Mouse (Mus musculus) kidney, postnatal 10 days (tissue): ENCODE results near the gene Supt6.

Experiments
- DNase-seq: peaks from one replicate; pipeline ENCODE4 v3.0.0; 2021; ENCODE audit warnings: mixed read lengths

Gene Supt6

DNA sequence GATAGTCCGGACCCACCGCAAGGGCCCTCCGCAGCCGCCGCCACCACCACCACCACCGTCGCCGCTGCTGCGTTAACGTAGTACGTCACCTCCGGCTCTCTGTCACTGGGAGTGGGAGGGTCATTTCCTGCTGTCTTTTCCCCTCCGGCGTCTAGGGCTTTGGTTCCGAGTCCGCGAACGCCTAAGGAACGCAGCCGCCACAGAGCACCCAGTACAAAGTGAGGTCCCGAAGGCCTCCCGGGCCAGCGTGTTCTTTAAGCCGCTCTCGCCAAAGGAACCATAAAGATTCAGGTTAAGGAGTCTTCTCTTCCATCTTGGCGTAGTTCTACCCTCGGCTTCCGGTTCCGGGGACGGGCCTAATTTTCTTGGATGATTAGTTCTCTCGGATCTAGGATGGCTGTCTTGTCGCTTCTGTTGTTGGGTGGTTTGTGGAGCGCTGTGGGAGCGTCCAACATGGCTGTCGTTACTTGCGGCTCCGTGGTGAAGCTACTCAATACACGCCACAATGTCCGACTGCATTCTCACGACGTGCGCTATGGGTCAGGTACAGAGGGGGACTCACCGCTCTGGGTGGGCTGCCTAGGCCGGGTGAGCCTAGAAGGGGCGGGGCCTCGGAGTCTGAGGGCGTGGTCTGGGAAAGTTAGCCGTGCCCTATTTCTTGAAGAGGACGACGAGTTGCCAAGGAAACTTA, at the start of gene Supt6, which contains the start of gene Sdf2:
Supt6 (minus strand) TSS at position 361 of the 691 bp plus-strand sequence.
Sdf2 (plus strand) TSS at position 120 of the 691 bp plus-strand sequence.
- peak; percentile 94 for DNase-seq

DNA sequence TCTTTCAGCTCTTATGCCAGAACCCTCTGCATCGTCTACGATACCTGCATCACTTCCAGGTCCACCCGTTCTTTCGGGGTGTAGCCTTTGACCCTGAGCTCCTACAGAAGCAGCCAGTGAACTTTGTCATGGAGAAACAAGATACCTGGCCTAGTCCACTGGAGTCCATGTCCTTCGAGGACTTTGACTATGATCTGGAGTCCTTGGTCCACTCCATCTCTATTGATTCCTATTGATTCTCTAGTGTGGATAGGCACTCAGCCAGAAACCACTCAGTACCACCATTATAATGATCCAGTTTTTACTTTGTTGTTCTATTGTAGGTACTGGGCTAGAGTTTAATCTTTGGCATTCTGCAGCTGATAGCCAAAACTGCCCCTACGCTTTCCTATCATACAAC, 48.8 kb upstream of the Supt6 start:
- no peak for DNase-seq

DNA sequence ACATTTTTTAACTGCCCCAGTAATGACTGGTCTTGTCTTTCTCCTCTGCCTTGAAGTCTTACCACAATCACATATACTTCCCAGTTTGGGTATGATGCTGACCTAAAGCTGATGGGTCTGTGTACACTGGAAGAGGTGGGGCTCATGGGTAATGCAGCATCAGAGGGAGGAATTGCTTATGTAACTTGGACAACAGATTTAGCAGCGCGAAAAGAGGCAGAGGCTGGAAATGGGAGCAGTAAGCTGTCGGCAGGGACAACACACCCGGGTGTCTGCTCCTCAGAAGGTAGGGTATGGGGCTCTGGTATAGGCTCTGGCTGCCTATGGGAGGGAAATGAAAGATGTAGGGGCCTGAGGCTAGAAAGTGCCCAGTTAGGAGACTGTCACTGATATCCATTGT, 44.9 kb upstream of the Supt6 start, which contains the start of gene BC030499:
BC030499 (plus strand) TSS at position 188 of the 400 bp plus-strand sequence.
- no peak for DNase-seq

DNA sequence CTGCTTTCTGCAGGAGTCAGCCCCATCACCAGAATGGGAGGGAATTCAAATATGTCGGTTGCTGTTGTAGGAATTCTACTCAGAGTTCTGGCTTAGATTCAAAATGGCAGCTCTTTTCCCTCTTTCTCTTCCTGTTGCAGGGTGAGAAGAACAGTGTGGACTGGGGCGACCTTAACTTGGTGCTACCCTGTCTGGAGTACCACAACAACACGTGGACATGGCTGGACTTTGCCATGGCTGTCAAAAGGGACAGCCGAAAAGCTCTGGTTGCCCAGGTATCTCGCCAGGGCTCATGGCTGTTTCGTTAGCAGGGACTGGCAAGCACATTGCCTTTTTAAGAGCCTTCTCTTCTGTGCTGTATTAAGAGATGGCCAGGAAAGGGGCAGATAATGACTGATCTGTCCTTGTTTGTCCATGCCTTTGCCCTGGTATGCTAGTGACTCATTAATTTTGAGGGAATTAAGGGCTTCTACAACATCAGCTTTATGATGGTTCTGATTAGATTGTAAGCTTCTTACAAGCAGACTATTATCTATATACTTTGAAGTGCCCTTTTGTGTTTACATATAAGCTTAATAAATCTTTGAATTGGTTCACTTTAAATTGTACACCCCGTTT, 43.5 kb upstream of the Supt6 start:
- no peak for DNase-seq

DNA sequence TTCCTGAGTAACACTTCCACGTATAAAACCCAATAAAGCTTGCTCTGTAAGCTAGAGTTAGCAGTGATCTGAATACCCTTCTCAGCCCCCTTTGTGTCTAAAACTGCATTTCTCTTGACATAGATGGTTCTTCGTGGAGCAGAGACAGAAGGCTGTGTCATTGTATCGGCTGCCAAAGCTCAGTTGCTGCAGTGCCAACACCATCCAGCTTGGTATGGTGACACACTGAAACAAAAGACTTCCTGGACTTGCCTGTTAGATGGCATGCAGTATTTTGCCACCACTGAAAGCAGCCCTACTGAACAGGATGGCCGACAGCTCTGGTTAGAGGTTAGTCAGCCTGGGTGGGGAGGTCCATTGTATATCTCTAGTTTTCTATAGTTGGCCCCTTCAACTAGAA, 33.8 kb upstream of the Supt6 start:
- no peak for DNase-seq

DNA sequence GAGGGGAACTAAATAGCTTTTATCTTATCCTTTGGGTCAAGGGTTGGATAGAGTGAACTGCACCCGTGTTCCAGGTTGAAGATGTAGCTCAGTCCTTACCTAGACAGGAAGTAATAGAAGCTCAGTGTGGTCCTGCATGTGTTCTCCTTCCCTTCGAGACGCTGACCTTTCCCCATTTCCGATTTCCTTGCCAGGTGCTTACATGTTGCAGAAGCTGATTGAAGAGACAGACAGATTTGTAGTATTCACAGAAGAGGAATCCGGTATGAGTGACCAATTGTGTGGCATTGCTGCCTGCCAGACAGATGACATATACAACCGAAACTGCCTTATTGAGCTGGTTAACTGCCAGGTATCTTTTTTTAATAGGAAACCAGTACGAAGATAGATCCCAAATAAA, 33.1 kb upstream of the Supt6 start:
- DNase-seq, result no peak

DNA sequence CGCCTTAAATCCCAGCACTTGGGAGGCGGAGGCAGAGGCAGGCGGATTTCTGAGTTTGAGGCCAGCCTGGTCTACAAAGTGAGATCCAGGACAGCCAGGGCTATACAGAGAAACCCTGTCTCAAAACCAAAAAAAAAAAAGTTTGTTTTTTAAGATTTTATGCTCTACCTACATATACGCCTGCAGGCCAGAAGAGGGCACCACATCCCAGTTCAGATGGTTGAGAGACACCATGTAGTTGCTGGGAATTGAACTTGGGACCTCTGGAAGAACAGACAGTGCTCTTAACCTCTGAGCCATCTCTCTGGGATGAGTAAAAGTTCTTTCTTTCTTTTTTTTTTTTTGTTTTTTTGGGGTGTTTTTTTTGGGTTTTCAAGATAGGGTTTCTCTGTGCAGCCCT, 30.4 kb upstream of the Supt6 start:
- DNase-seq, result peak; percentile 18

DNA sequence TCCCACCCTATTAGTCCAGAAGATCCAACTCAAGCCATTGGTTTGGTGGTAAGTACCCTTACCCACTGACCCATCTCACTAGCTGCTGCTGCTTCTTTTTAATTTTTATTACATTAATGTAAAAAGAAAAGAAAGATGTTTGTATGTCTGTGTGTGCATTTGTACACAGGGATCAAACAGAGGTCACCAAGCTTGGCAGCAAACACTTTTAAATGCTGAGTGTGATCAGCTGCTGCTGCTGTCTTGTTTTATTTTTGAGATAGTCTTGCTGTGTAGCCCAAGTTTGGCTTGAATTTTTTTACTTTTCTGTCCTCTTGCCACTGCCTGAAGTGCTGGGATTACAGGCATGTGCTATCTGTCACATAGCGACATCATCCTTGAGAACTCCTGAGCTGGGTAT, 29.8 kb upstream of the Supt6 start:
- DNase-seq, result peak; percentile 60

DNA sequence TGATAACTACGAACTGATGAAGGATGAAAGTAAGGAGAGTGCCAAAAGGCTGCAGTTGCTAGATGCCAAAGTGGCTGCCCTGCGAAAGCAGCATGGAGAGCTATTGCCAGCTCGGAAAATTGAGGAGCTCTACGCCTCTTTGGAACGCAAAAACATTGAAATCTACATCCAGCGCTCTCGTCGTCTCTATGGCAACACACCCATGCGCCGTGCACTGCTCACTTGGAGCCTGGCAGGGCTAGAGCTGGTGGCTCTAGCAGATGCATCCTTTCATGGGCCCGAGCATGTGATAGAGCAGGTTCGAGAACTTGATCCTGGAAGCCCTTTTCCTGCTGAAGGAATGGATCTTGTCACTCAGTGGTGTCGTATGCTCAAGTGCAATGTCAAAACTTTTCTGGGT, 26.2 kb upstream of the Supt6 start:
- no peak for DNase-seq

DNA sequence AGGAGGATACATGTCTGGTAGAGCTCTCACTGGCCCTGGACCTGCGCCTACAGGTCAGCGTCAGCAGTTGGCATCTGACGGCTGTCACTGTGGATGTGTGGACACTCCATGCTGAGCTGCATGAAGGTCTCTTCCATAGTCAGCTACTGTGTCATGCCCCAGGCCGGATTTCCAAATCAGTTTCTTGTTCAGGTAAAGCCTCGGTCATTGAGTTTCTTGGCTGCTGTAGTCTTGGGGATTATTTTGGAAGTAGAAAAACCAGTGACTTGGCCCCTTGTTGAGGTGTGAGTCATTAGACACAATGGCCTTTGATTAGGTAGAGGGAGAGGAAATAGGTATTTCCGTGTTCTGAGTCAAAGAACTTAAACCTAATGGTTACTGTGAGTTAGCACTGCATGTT, 19.8 kb upstream of the Supt6 start:
- no peak for DNase-seq

DNA sequence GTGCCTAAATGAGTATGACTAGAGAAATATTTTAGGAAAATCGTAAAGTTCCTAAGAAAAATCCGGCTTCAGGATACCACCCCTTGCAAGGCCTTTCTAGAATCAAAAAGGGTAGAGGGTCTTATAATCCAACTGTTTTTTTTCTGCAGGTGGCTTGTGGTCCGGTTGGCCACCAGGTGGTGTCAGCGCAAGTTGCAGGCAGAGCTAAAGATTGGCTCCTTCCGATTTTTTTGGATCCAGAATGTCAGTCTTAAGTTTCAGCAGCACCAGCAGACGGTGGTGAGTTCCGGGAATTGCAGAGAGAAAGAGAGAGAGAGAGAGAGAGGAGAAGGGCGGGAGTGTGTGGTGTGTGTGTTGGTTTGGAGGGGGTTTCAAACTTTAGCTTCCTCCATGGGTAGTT, 16.8 kb upstream of the Supt6 start:
- peak; percentile 73 for DNase-seq

DNA sequence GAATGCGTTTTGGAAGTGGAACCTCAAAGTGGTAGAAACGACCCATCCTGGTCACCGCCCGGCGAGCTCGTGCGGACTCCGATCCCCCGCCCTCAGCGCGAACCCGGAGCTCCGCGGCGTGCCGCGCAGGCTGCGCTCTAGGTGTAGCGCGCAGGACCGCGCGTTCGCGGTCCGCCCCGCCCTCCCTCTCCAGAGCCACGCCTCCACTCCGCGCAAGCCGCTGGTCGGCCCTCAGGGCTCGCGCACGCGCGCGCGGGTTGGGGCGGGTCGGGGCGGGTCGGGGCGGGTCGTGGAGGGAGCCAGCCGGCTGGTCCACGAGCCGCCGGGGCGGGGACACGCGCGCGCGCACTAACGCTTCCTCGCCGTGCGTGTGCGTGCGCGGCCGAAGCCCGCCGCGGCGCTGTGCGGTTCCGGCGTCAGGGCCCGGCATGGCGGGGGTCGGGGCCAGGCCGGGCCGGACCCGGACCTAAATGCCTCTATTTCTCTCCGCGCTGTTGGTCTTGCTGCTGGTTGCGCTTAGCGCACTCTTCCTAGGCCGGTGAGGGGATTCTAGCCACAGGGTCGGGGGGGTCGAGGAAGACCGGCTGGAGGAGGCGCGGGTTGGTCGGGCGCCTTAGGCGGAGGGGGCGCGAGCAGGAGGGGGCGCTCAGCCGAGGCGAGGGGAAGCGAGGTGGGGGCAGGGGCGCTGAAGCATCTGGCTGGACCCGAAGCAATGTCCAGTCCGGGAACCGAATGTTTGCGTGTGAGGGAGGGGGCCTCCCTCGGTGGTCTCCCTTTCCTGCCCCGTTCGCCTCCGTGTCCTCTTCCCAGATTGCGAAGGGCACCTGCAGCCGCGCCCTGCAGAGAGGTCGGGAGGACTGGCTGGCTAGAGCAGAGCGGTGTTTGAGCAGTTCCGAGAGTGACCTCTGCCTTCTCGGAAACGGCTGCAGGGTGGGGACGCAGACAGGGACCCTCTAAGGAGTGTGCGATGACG, 15.9 kb upstream of the Supt6 start, which contains the start of gene 2610507B11Rik:
2610507B11Rik (plus strand) TSS at position 373 of the 973 bp plus-strand sequence.
- peak; percentile 97 for DNase-seq

DNA sequence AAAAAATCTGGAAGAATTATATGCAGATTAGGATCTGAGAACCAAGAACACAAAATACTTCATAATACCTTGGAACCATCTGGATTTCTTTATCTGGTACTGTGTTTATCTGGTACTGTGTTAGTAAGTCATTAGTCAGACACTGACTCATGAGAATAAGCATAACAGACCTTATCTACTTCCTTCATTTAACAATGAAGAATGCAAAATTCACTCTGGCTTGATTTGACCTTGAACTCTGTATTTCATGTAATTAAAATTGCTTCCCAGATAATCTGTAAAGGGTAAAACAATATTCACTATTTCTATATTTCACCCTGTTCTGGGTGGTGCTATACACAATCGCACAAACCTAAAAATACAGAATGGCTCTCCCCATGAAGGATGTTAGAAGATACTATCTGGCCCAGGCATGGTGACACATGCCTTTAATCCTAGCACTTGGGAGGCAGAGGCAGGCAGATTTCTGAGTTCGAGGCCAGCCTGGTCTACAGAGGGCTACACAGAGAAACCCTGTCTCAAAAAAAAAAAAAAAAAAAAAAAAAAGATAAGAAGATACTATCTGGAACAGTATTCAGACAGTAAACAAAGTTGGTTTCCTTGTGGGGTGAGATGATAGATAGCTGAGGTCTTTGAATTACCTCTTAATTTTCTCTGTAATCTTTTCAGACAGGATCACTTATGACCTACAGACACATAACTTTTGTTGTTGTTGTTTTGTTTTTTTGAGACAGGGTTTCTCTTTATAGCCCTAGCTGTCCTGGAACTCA, 14.9 kb upstream of the Supt6 start:
- no peak for DNase-seq

DNA sequence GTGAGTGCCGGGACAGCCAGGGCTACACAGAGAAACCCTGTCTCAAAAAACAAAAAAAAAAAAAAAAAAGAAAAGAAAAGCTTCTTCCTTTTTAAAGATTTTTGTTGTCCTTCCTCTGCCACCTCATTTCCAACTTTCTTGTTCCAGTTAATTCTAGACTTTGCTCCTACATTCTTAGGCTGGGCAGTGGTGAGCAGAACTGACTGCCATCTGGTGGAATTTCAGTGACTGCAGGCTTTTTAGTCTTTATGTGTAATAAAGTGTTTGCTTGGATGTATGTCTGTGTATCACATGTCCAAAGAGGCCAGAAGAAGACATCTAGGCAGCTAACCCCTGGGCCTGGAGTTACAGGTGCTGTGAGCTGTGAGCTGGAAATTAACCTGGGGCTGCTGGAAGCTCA, 10.8 kb upstream of the Supt6 start:
- peak; percentile 16 for DNase-seq

DNA sequence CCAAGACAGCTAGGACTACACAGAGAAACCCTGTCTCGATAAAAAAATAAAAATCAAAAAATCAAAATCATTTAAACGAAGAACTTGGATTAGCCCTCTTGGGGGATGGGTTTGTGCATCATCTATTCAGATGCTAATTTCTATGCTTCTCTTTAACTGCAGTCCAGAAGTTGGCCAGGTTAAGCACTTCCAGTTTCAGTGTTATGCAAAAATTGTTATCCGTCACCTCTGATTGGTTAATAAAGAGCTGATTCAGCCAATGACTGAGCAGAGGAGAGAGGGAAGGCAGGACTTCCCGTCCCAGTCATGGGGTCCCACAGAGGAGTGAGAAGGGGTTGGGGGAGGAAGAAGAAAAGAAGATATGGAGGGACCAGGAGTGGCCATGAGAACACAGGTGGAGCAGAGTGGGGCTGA, 1.9 kb upstream of the Supt6 start:
- no peak for DNase-seq

DNA sequence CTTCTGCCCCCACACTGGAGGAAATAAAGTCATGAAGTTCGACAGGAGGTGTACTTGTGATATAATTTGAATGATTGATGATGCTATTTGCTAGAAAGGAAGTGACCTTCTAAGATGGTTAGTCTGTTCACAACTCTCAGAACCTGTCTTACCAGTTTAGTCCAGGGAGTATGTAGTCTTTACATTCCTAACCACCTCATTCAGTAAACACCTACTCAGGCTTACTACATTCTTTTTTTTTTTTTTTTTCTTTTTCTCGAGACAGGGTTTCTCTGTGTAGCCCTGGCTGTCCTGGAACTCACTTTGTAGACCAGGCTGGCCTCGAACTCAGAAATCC, 1.2 kb upstream of the Supt6 start:
- no peak for DNase-seq

DNA sequence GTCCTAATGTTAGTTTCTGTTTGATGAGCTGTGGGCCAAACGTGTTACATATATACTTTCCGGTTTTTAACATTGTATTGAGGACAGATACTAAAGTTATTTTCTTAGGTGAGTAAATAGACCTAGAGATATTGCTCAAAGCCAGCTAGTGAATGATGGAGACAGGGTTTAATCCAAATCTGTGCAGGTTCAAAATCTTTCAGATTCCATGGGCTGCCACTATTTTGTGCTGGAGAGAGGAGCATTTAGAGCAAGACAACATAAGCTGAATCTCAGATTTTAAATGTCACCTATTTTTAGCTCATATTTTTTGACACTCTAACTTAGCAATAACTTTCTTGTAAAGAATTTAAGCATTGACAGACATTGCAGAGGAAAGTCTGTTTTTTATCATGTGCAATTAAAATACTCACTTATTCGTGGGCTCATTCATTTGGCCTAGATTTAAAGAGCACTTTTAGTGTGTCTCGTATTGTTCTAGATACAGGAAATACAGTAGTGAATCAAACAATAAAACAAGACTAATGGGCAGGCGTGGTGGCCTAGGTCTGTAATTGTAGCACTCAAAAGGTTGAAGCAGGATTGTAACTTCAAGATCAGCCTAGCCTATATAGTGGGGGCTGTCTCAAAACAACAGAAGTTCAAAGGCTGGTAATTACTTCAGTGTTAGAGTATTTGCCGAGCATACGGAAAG, 678 bp upstream of the Supt6 start:
- DNase-seq, result no peak

DNA sequence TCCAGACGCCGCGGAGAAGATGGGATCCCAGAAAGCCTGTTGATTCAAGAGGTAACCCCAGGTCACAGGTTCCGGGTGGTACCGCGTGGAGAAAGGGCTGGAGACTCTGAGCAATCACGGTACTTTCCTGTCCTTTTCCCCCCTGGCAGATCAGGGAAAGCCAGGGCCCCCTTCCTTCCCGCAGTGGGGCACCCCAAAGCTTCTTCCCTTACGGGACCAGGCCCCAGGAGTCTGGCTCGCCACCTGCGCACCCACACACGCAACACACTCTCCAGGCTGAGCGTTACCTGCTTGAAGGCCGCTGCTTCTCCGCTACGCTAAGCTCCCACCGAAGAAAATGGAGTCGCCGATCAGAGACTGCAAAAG, 543 bp downstream of the Supt6 start:
- no peak for DNase-seq

DNA sequence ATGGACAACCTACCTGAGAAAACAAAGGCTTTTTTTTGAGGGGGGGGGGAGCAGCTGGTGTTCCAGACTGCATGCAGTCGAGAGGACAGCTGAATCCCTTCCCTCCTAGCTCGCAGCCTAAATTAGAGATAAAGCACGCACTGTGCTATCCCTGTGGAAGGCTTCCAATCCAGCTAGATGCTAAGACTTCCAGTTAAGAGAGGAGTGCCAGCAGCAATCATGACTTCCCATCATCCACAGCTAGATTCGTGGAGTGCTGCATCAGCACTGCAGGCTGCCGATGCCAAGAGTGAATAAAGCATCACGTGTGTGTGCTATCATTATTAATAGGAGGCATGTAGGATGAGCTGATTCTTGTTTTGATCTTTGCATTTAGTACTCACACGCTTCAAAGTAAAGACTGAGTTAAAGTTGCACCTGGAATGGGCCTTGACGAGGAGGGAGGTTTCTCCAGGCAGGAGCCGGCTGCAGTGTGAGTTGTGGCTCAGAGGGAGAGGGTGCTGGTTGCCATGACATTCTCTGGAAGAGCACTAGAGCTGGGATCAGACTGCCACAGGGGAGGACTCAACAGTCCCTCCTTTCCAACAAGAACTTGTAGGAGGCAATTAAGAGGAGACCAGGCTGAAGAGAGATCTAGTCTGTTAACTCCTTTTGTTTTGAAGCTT, 5.5 kb downstream of the Supt6 start:
- DNase-seq, result no peak

DNA sequence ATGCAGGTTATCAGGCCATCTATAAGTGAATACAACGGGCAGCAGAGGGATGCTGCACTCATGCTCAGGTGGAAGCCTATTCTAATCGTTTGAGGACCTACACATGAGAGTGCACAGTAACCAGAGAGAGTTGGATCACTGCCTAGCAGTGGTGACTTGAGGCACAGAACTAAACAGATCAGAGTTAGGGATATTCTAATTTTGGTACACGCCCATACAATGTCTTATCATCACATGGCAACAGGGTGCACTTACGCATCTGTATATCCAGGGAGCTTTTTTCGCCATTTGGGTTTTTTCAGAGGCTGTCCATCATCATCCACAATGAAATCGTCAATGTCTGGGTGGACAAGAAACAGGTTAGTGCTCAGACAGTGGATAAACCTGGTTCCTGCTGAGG, 14.3 kb downstream of the Supt6 start:
- DNase-seq, result no peak

DNA sequence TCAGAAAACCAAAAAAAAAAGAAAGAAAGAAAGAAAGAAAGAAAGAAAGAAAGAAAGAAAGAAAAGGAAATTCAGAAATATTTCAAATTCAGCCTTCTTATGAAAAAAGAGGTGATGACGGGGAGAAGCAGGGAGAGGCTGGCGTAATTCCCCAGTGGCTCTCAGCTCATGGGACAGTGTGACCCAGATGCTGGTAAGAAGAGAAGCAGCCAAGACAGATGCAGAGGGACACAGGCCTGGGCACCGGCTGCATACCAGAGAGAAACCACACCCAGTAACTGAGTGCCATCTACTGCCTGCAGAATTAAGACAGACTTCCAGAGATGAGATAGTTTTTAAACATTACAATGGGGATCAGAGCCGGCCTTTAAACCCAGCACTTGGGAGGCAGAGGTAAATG, 22.2 kb downstream of the Supt6 start:
- no peak for DNase-seq
